Comparison of ENCODE assay signal across 11 mouse cellular contexts in genomic region chr5:149488360-149489021, GRCm38 (mm10). TPM values are rescaled to one million over a fixed set of nuclear protein-coding genes. Genes with fewer than 3 reads are reported as not detected.
DNase-seq lines count a peak whose midpoint lies in the region; ATAC-seq lines count a peak whose summit lies in the region.
"Had no signal": no experiment of that assay in that cellular context is flagged by ENCODE, and none has a peak within 500 bp of the region (broad histone marks: within the 10 kb centered on the region; RNA-seq: fewer than 3 reads in every experiment).

No protein-coding gene starts in this region.

- WGBS in heart, embryonic 15.5 days: 41% methylated on average over 11 of the region's 11 CpGs
- WGBS in hindbrain, embryonic 16.5 days: 10% methylated on average over 11 of the region's 11 CpGs

- ATAC-seq in heart, embryonic 15.5 days (replicated peaks; ENCODE audit: insufficient number of reproducible peaks, insufficient read depth, low FRiP score, low read depth): peak; percentile 42; the same call in 1 of the 2 replicates
- ATAC-seq in hindbrain, embryonic 16.5 days: peak; percentile 64

- no peak overlapping the region for H3K9ac ChIP-seq in heart, embryonic 15.5 days
- 0 out of 2 replicates have a peak overlapping the region, but pooled peaks have one; percentile 10 for H3K9ac ChIP-seq in hindbrain, embryonic 16.5 days (ENCODE audit: low read depth, low read length)
- H3K9ac ChIP-seq: liver, embryonic 15.5 days had no signal

- no peaks in the 10 kb centered on the region for H3K36me3 ChIP-seq in heart, embryonic 15.5 days
- H3K36me3 ChIP-seq in hindbrain, embryonic 16.5 days (ENCODE audit: control insufficient read depth, insufficient read depth, low read length): no peaks in the 10 kb centered on the region
- H3K36me3 ChIP-seq: liver, embryonic 15.5 days had no signal

- H3K4me2 ChIP-seq in heart, embryonic 15.5 days: no peak overlapping the region
- peak overlapping the region; percentile 32 for H3K4me2 ChIP-seq in hindbrain, embryonic 16.5 days (ENCODE audit: low read length)
- H3K4me2 ChIP-seq: liver, embryonic 15.5 days had no signal

- H3K27ac ChIP-seq in heart, embryonic 15.5 days: no peak overlapping the region
- peak overlapping the region; percentile 86 for H3K27ac ChIP-seq in hindbrain, embryonic 16.5 days (ENCODE audit: low read depth, low read length)
- H3K27ac ChIP-seq: liver, embryonic 15.5 days had no signal

- no peaks in the 10 kb centered on the region for H3K27me3 ChIP-seq in heart, embryonic 15.5 days
- H3K27me3 ChIP-seq in hindbrain, embryonic 16.5 days (replicated peaks; ENCODE audit: control insufficient read depth, insufficient read depth, low read length): no peaks in the 10 kb centered on the region
- H3K27me3 ChIP-seq: liver, embryonic 15.5 days had no signal

- no peaks in the 10 kb centered on the region for H3K9me3 ChIP-seq in heart, embryonic 15.5 days (replicated peaks)
- H3K9me3 ChIP-seq in hindbrain, embryonic 16.5 days (ENCODE audit: control insufficient read depth, low read length): no peaks in the 10 kb centered on the region
- H3K9me3 ChIP-seq: liver, embryonic 15.5 days had no signal

- intact Hi-C loops in heart, postnatal 25 days (cut with DNase I): no loop called here

- no peaks in the 10 kb centered on the region for H3K4me1 ChIP-seq in heart, embryonic 15.5 days (replicated peaks)
- H3K4me1 ChIP-seq in hindbrain, embryonic 16.5 days (ENCODE audit: control insufficient read depth, insufficient read depth, low read depth, low read length): peaks cover 27% of the 10 kb centered on the region
- H3K4me1 ChIP-seq: liver, embryonic 15.5 days had no signal

- DNase-seq in heart, postnatal 25 days (ENCODE audit: low spot score): no peak
- DNase-seq in 3T3-L1 (ENCODE audit: low read depth, low spot score) (peak; percentile 13), liver (no peak)
- DNase-seq in embryo, embryonic 10.5 days (ENCODE audit: low spot score): peak; percentile 48
- no peak for DNase-seq in frontal cortex, postnatal 10 days (ENCODE audit: low spot score in 2 of 2)
- no peak for DNase-seq in cerebellum, adult 9-10 months
- DNase-seq: heart, postnatal 14 days had no signal

- no peak overlapping the region for H3K4me3 ChIP-seq in heart, embryonic 15.5 days
- H3K4me3 ChIP-seq in hindbrain, embryonic 16.5 days (ENCODE audit: low read length): no peak overlapping the region
- H3K4me3 ChIP-seq: liver, embryonic 15.5 days had no signal

RNA-seq across cellular contexts. Expression of gene Wdr95, which starts 40.0 kb away (rescaled TPM):
- polyA plus RNA-seq in heart, embryonic 15.5 days (2015; fragmentation: Nextera tagmentation; extraction: Ambion mirVana): 0.13 TPM in 1 of 2 replicates, not detected in the other
- not detected for total RNA-seq in heart, postnatal 25 days (2021)
- 0.24 TPM in 2 replicates for polyA plus RNA-seq in hindbrain, embryonic 16.5 days (2015; fragmentation: Nextera tagmentation; extraction: Ambion mirVana)
- total RNA-seq: heart, postnatal 14 days had no signal
- polyA plus RNA-seq: liver, embryonic 15.5 days; small intestine, adult 2 months had no signal

RNA-seq across cellular contexts. Expression of gene Tex26, which starts 49.0 kb away (rescaled TPM):
- 0.31 and 0.89 TPM in 2 replicates for polyA plus RNA-seq in heart, embryonic 15.5 days (2015; fragmentation: Nextera tagmentation; extraction: Ambion mirVana)
- total RNA-seq in heart, postnatal 25 days (2021): not detected
- polyA plus RNA-seq in hindbrain, embryonic 16.5 days (2015; fragmentation: Nextera tagmentation; extraction: Ambion mirVana): 0.82 and 1.4 TPM in 2 replicates
- total RNA-seq: heart, postnatal 14 days had no signal
- polyA plus RNA-seq: liver, embryonic 15.5 days; small intestine, adult 2 months had no signal

Comparison
In these comparisons a context has a peak if more than half of its experiments do, and no peak if none do; other contexts are left out.
1. DNase-seq: peak in 3T3-L1 (single experiment) and embryo, embryonic 10.5 days (single experiment); none in heart, postnatal 25 days (single experiment), liver (single experiment), frontal cortex, postnatal 10 days (0 of 2) and cerebellum, adult 9-10 months (single experiment).